Mouse (Mus musculus) midbrain, embryonic 14.5 days (tissue): ENCODE results near the gene Wnt7a. TPM values are rescaled to one million over a fixed set of nuclear protein-coding genes. Genes with fewer than 3 reads are reported as not detected.

Experiments used
- ATAC-seq: fragments of 200-750 bp; cut with Nextera tagmentation; 2 replicates; pipeline ENCODE4 v1.8.0; 2017; ENCODE audit warnings: moderate number of reproducible peaks, moderate library complexity; ENCODE audit not compliant: low FRiP score, low TSS enrichment
- DNase-seq: peaks from one replicate; pipeline ENCODE4 v3.0.0-alpha.2; 2015
- H3K27ac ChIP-seq: fragments of 300-500 bp; sonication (generic); replicated peaks from 2 replicates; pipeline ENCODE4 v1.5.1; 2014; ENCODE audit warnings: mild to moderate bottlenecking, low read depth, low read length, moderate library complexity
- H3K27me3 ChIP-seq: fragments of 300-500 bp; sonication (generic); 2 replicates; pipeline ENCODE4 v1.6.1; 2014; ENCODE audit warnings: low read length, control low read depth, mixed read lengths; ENCODE audit not compliant: control insufficient read depth, insufficient read depth
- H3K36me3 ChIP-seq: fragments of 300-500 bp; sonication (generic); 2 replicates; pipeline ENCODE4 v1.6.1; 2014; ENCODE audit warnings: low read length, control low read depth; ENCODE audit not compliant: control insufficient read depth, insufficient read depth
- H3K4me1 ChIP-seq: fragments of 300-500 bp; sonication (generic); 2 replicates; pipeline ENCODE4 v1.6.1; 2014; ENCODE audit warnings: mild to moderate bottlenecking, antibody characterized with exemption, low read length, control low read depth; ENCODE audit not compliant: control insufficient read depth, insufficient read depth
- H3K4me2 ChIP-seq: fragments of 300-500 bp; sonication (generic); 2 replicates; pipeline ENCODE4 v1.6.1; 2014; ENCODE audit warnings: mild to moderate bottlenecking, low read length, moderate library complexity
- H3K4me3 ChIP-seq: fragments of 300-500 bp; sonication (generic); replicated peaks from 2 replicates; pipeline ENCODE4 v1.5.1; 2014; ENCODE audit warnings: low read depth, low read length
- H3K9ac ChIP-seq: fragments of 300-500 bp; sonication (generic); replicated peaks from 2 replicates; pipeline ENCODE4 v1.6.1; 2014; ENCODE audit warnings: mild to moderate bottlenecking, low read length, moderate library complexity
- H3K9me3 ChIP-seq: fragments of 300-500 bp; sonication (generic); 2 replicates; pipeline ENCODE4 v1.6.1; 2016; ENCODE audit warnings: low read length, control low read depth, mixed read lengths; ENCODE audit not compliant: control insufficient read depth
- WGBS: fragments of 180-500 bp; shearing (Covaris S2); extraction: QIAGEN DNeasy Blood & Tissue Kit; methylation state at CpG from one replicate; pipeline ENCODE4 v1.1.7; 2014; 5-methylcytosine and 5-hydroxymethylcytosine counted together
- polyA plus RNA-seq: library from polyadenylated mRNA; unstranded; fragments of >200 nt; fragmentation: Nextera tagmentation; extraction: Ambion mirVana; gene quantifications from 2 replicates; pipeline ENCODE4 v1.2.1, GENCODE M21; 2014

Wnt7a gene
- polyA plus RNA-seq, 1 experiment from 2014 or later: 11.3 TPM

DNA sequence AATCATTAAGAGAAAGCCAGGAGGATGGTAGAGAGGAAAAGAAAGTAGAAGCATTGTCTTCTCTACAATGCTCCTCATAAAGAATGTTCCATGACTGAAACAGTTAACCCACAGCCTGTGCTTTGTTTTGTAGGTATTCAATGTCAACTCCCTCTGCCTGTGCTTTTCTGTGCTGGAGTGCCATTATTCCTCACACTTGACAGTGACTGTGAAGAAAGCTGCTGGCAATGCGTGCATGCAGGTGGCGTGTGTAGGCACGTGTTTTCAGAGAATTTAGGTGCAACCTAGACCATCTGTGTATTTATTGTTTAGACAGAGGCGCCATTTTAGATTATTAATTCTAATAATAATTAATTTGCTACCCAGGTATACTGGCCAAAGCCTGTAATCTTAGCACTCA is 13.0 kb upstream of the Wnt7a start:
- no peaks in the 10 kb centered on the region for H3K27me3 ChIP-seq
- no peaks in the 10 kb centered on the region for H3K36me3 ChIP-seq
- WGBS: 56% methylated on average over 4 of the region's 4 CpGs

DNA sequence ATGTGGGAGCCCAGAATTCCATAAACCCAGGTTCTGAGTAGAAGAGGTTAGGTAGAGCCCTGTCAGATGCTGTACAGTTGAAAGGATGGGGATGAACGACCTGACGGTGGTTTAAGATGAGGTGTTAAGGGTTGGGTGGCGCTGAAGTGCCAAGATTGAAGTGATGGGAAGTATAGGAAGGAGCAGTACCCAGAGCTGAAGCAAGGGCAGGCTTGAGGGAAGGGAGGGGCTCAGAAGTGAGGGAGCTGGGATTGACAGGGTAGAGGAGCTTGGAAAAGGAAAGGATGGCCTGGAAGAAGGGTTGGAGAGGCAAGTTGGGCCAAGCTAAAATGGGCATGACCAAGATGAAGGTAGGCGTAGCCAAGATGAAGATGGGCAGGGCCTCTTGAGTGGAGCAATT is 10.5 kb upstream of the Wnt7a start:
- H3K9me3 ChIP-seq: no peaks in the 10 kb centered on the region
- DNase-seq: no peak
- H3K9ac ChIP-seq: no peak overlapping the region
- H3K36me3 ChIP-seq: no peaks in the 10 kb centered on the region
- no peak for ATAC-seq
- no peak overlapping the region for H3K4me3 ChIP-seq
- no peaks in the 10 kb centered on the region for H3K27me3 ChIP-seq
- no peaks in the 10 kb centered on the region for H3K4me1 ChIP-seq
- no peak overlapping the region for H3K4me2 ChIP-seq
- WGBS: 75% methylated on average over 4 of the region's 4 CpGs
- H3K27ac ChIP-seq: no peak overlapping the region

More for the DNA sequence above, 13.0 kb upstream of the Wnt7a start:
- no peak overlapping the region for H3K9ac ChIP-seq
- no peak for ATAC-seq
- H3K9me3 ChIP-seq: no peaks in the 10 kb centered on the region
- H3K4me2 ChIP-seq: no peak overlapping the region
- no peaks in the 10 kb centered on the region for H3K4me1 ChIP-seq
- no peak overlapping the region for H3K4me3 ChIP-seq
- no peak for DNase-seq
- no peak overlapping the region for H3K27ac ChIP-seq

DNA sequence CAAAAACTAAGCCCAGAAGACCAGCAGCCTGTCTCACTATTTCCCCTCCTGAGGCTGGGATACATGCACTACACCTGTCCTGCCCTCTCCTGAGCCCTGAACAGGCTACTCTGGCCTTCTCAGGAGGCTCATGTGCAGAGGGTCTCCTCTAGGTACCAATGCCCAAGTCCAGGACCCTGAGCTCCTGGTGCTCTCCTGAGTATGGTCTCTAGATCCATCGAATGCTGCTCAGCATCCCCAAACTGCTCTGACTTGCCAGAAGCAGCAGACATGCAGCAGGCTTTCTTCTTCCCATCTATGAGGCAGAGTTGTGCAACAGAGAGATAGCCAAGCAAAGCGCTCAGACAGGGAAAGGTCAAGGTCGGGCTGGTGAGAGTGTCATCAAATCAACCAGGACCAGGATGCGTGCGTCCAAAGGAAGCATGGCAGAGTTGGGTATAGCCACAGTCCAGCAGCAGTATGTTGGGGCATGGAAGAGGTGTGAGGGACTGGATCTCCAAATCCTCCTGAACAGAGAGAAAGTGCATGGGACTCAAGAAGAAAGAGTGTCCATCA is 6.2 kb upstream of the Wnt7a start:
- H3K4me1 ChIP-seq: no peaks in the 10 kb centered on the region
- DNase-seq: no peak

GRCm38 (mm10) chr6:91416146-91416545 is 5.0 kb upstream of the Wnt7a start:
- Histone ChIP-seq H3K4me3 (no peak overlapping the region), H3K9ac (no peak overlapping the region), H3K9me3 (no peaks in the 10 kb centered on the region), H3K4me2 (no peak overlapping the region), H3K36me3 (no peaks in the 10 kb centered on the region), H3K27me3 (peaks cover 15% of the 10 kb centered on the region; the same call in 1 of the 2 replicates), H3K27ac (no peak overlapping the region), H3K4me1 (no peaks in the 10 kb centered on the region)
- 82% methylated on average over 4 of the region's 4 CpGs for WGBS
- DNase-seq (no peak), ATAC-seq (no peak)

More for the DNA sequence above, 6.2 kb upstream of the Wnt7a start:
- no peak overlapping the region for H3K27ac ChIP-seq
- H3K36me3 ChIP-seq: no peaks in the 10 kb centered on the region
- no peak overlapping the region for H3K4me2 ChIP-seq
- H3K9ac ChIP-seq: no peak overlapping the region
- no peak overlapping the region for H3K4me3 ChIP-seq
- peaks cover 10% of the 10 kb centered on the region; the same call in 1 of the 2 replicates for H3K27me3 ChIP-seq
- ATAC-seq: no peak
- WGBS: 84% methylated on average over 5 of the region's 5 CpGs
- H3K9me3 ChIP-seq: no peaks in the 10 kb centered on the region

- ATAC-seq: no peak
- 1% methylated on average over 4 of the region's 4 CpGs for WGBS
- H3K27me3 ChIP-seq: peaks cover 19% of the 10 kb centered on the region; the same call in 1 of the 2 replicates
These were observed 3.7 kb upstream of the Wnt7a start for GRCm38 (mm10) chr6:91414890-91415289.

DNA sequence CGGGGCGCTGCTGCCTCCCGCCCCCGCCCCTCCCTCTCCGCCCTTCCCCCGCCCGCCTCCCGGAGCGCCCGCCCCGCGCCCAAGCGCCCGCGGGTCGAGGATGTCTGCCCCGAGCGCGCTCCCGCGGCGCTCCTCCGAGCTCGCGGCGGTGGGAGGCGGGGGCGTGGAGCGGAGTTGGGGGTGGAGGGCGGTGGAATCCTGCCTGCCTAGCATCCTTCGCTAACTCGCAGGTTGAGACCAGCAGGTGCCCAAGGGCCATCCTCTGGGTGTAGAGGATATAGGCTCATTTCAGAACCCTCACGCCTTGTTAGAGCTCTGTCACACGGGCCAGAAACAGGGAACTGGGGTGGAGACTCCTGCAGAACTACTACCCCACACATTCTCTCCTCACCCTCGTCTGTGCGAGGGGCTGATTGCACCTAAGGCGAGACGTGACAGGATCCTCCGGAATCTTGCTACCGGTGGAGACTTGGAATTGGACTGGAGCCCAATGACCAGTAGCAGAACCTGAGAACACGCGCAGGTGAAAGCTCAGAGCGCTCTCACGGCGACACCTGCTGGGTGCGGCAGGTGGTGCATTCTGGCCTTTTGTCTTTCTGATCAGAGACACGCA is 312 bp upstream of the Wnt7a start:
- under 1% methylated on average over 39 of the region's 47 CpGs for WGBS
- Histone ChIP-seq H3K4me3 (peak overlapping the region; percentile 67), H3K4me2 (peak overlapping the region; percentile 98), H3K4me1 (peaks cover 9% of the 10 kb centered on the region; the same call in 1 of the 2 replicates), H3K27me3 (peaks cover 21% of the 10 kb centered on the region; the same call in 1 of the 2 replicates), H3K9me3 (no peaks in the 10 kb centered on the region), H3K27ac (peak overlapping the region; percentile 67; the same call in 1 of the 2 replicates), H3K9ac (peak overlapping the region; percentile 72), H3K36me3 (0 out of 2 replicates have a peak, but pooled peaks cover 8% of the 10 kb centered on the region)
- DNase-seq (peak; percentile 93), ATAC-seq (peak; percentile 58; the same call in 1 of the 2 replicates)

More at GRCm38 (mm10) chr6:91414890-91415289, 3.7 kb upstream of the Wnt7a start:
- H3K4me3 ChIP-seq: no peak overlapping the region
- H3K4me2 ChIP-seq: no peak overlapping the region
- H3K9me3 ChIP-seq: no peaks in the 10 kb centered on the region
- H3K36me3 ChIP-seq: no peaks in the 10 kb centered on the region
- no peak overlapping the region for H3K9ac ChIP-seq
- peaks cover 4% of the 10 kb centered on the region; the same call in 1 of the 2 replicates for H3K4me1 ChIP-seq
- DNase-seq: peak; percentile 81
- no peak overlapping the region for H3K27ac ChIP-seq

GRCm38 (mm10) chr6:91410168-91410780 is 889 bp downstream of the Wnt7a start:
- Histone ChIP-seq H3K9me3 (no peaks in the 10 kb centered on the region), H3K36me3 (0 out of 2 replicates have a peak, but pooled peaks cover 8% of the 10 kb centered on the region), H3K4me3 (peak overlapping the region; percentile 67), H3K4me1 (peaks cover 9% of the 10 kb centered on the region; the same call in 1 of the 2 replicates), H3K27ac (peak overlapping the region; percentile 67; the same call in 1 of the 2 replicates), H3K27me3 (peaks cover 21% of the 10 kb centered on the region; the same call in 1 of the 2 replicates), H3K9ac (peak overlapping the region; percentile 72), H3K4me2 (peak overlapping the region; percentile 98)
- no peak for ATAC-seq
- peak; percentile 61 for DNase-seq
- under 1% methylated on average over 26 of the region's 26 CpGs for WGBS

DNA sequence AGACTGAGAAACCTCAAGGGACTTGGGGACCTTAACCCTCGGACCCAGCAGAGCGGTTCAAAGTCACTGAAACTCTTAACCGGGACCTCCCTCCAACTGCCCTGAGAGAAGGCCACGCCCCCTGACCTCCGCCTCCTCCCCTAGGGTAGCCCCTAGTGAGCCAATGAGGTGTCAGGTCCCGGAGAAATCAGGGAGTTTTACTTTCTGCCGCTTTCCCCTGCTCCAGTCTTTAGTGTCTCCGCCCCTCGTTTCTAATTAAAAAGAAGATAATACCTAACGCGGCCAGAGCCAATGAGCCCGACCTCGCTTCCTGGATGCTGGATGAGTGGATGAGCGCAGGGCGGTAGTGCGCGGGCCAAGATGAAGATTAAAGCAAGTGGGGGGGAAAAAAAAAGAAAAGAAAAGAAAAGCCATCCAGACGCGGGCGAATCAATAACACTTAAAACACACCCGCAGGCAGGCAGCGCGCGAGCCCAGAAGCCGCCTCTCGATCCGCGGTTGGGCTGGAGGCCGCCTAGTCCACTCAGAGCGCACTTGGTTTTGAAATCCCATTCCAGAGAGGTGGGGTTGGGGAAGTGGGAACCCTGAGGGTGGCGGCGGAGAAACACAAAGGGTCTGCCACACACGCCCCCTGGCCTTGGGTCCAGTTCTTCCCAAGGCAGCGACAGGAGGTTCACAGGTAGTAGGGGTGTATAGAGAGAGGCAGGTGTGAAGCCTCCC is 1.6 kb downstream of the Wnt7a start:
- Histone ChIP-seq H3K36me3 (0 out of 2 replicates have a peak, but pooled peaks cover 8% of the 10 kb centered on the region), H3K27ac (no peak overlapping the region), H3K4me2 (peak overlapping the region; percentile 98), H3K9ac (peak overlapping the region; percentile 72), H3K4me1 (peaks cover 9% of the 10 kb centered on the region; the same call in 1 of the 2 replicates), H3K9me3 (no peaks in the 10 kb centered on the region), H3K27me3 (peaks cover 21% of the 10 kb centered on the region; the same call in 1 of the 2 replicates), H3K4me3 (peak overlapping the region; percentile 67)
- no peak; the same call in 1 of the 2 replicates for ATAC-seq
- WGBS: under 1% methylated on average over 34 of the region's 34 CpGs
- DNase-seq: peak; percentile 62
